Mouse (Mus musculus) kidney, postnatal 0 days (tissue): ENCODE data around the gene Eno2. TPM values are rescaled to one million over a fixed set of nuclear protein-coding genes. Genes with fewer than 3 reads are reported as not detected.
A peak's percentile ranks its signal among the peaks of the same experiment; 100 is the strongest.
"Not testable (repeated sequence)": the region's sequence is repeated elsewhere in the genome, so short reads cannot be mapped to it uniquely, and the experiment has no call there.

Source experiments
- ATAC-seq: fragments of 200-750 bp; cut with Nextera tagmentation; replicated peaks from 2 replicates; pipeline ENCODE4 v1.8.0; 2017; ENCODE audit warnings: low read depth, moderate number of reproducible peaks, moderate TSS enrichment, moderate library complexity; ENCODE audit not compliant: low FRiP score
- DNase-seq: peaks from one replicate; pipeline ENCODE4 v3.0.0-alpha.2; 2016; ENCODE audit warnings: low spot score
- H3K27ac ChIP-seq: fragments of 300-500 bp; sonication (generic); 2 replicates; pipeline ENCODE4 v1.5.1; 2014; ENCODE audit warnings: mild to moderate bottlenecking
- H3K27me3 ChIP-seq: fragments of 300-500 bp; sonication (generic); 2 replicates; pipeline ENCODE4 v1.6.1; 2014; ENCODE audit warnings: low read length, mixed read lengths; ENCODE audit not compliant: insufficient read depth
- H3K36me3 ChIP-seq: fragments of 300-500 bp; sonication (generic); 2 replicates; pipeline ENCODE4 v1.6.1; 2014; ENCODE audit warnings: low read length, mixed read lengths; ENCODE audit not compliant: insufficient read depth
- H3K4me1 ChIP-seq: fragments of 300-500 bp; sonication (generic); replicated peaks from 2 replicates; pipeline ENCODE4 v1.6.1; 2014; ENCODE audit warnings: antibody characterized with exemption, low read length, mixed read lengths; ENCODE audit not compliant: insufficient read depth
- H3K4me2 ChIP-seq: fragments of 300-500 bp; sonication (generic); 2 replicates; pipeline ENCODE4 v1.6.1; 2014; ENCODE audit warnings: mild to moderate bottlenecking, low read length, moderate library complexity, mixed read lengths
- H3K4me3 ChIP-seq: fragments of 300-500 bp; sonication (generic); replicated peaks from 2 replicates; pipeline ENCODE4 v1.5.1; 2014; ENCODE audit warnings: low read depth, low read length
- H3K9ac ChIP-seq: fragments of 300-500 bp; sonication (generic); 2 replicates; pipeline ENCODE4 v1.6.1; 2014; ENCODE audit warnings: low read depth, low read length
- H3K9me3 ChIP-seq: fragments of 300-500 bp; sonication (generic); replicated peaks from 2 replicates; pipeline ENCODE4 v1.6.1; 2016; ENCODE audit warnings: low read length, inconsistent platforms, mixed read lengths
- CTCF ChIP-seq: IDR thresholded peaks from 2 replicates; pipeline ENCODE4 v1.5.1; 2016; ENCODE audit warnings: antibody characterized with exemption, low read depth, mild to moderate bottlenecking, moderate library complexity
- WGBS: fragments of 180-500 bp; shearing (Covaris S2); extraction: QIAGEN DNeasy Blood & Tissue Kit; methylation state at CpG from one replicate; pipeline ENCODE4 v1.1.7; 2014; 5-methylcytosine and 5-hydroxymethylcytosine counted together
- polyA plus RNA-seq: library from polyadenylated mRNA; unstranded; fragments of >200 nt; fragmentation: Nextera tagmentation; extraction: Ambion mirVana; gene quantifications from 2 replicates; pipeline ENCODE4 v1.2.1, GENCODE M21; 2015

The Eno2 gene
- polyA plus RNA-seq, 1 experiment from 2014 or later: 7.6 TPM

DNA sequence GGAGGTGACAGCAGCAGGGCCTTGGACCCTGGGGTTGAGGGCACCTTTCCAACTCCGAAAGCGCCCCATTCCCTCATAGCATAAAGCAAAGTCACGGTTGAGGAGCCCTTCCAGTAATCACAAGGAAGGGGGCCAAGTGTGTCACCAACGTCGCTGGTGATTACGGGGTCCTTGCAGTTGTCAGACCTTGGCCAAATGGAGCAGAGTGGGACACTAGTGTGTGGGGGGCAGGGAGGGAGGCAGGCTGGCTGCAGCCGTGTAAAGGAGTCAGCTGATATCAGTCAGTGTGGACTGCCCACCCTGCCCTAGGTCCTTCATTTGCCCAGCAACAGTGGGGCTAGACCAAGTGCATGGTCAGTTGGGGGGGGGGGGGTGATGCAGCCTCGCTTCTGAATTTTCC is 45.0 kb upstream of the Eno2 start:
- peak overlapping the region; percentile 86 for H3K27ac ChIP-seq

DNA sequence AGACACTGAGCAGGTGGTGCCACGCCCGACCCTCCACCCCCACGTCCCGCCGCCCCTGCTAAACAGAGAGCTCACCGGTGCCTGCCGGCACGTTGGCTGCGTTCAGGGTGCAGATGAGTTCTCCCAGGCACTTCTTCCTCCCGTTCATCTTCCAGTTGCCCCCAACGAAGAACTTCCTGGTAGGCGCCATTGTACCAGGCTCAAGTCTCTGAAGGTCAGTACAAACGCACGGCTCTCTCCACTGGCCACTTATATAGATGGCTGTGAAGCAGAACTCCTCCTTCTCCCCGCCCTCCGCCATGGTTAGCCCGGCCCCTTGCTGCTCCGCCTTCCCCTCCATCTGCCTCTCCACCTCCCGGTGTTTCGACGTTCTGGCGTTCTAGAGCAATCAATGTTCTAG is 44.5 kb upstream of the Eno2 start, which contains the start of gene Tpi1:
Tpi1 (minus strand) TSS at position 364 of the 400 bp plus-strand sequence.
- H3K4me3 ChIP-seq: peak within 1 kb of the TSS; percentile 74
- WGBS: under 1% methylated on average over 22 of the region's 22 CpGs

More for the DNA sequence above, 45.0 kb upstream of the Eno2 start:
- Histone ChIP-seq H3K4me2 (peak overlapping the region; percentile 62), H3K27me3 (no peaks in the 10 kb centered on the region), H3K4me3 (peak overlapping the region; percentile 74), H3K9me3 (no peaks in the 10 kb centered on the region), H3K9ac (peak overlapping the region; percentile 81; the same call in 1 of the 2 replicates), H3K4me1 (peaks cover 22% of the 10 kb centered on the region; the same call in 1 of the 2 replicates), H3K36me3 (peaks cover 30% of the 10 kb centered on the region)
- ATAC-seq (peak; percentile 40), DNase-seq (peak; percentile 44)
- WGBS: 18% methylated on average over 8 of the region's 8 CpGs
- no peak for TF ChIP-seq CTCF

DNA sequence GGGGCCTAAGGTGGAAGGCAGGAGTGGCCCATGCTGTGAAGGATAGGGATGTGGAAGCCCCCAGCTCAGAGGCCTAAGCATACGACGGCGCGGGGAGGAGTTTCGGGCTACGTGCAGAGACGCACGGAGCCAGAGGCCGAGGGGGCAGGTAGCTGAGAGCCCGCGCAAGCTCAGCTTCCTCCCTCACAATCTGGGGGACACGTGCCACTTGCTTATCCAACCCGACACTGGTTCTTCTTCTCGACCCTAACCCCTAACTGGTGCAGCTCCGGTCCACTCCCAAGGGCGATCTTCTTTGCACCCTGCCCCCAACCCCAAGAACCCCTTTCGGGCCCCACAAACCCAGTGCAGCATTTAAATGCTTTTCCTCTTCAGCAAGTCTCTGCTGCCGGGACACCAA is 44.0 kb upstream of the Eno2 start:
- ATAC-seq: peak; percentile 26; the same call in 1 of the 2 replicates
- under 1% methylated on average over 18 of the region's 18 CpGs for WGBS
- H3K4me1 ChIP-seq: peaks cover 22% of the 10 kb centered on the region; the same call in 1 of the 2 replicates
- H3K9me3 ChIP-seq: no peaks in the 10 kb centered on the region
- no peak for TF ChIP-seq CTCF
- H3K4me3 ChIP-seq: peak overlapping the region; percentile 74
- peak overlapping the region; percentile 86 for H3K27ac ChIP-seq
- H3K27me3 ChIP-seq: no peaks in the 10 kb centered on the region
- H3K4me2 ChIP-seq: peak overlapping the region; percentile 62
- peak; percentile 75 for DNase-seq
- peak overlapping the region; percentile 81 for H3K9ac ChIP-seq
- peaks cover 22% of the 10 kb centered on the region for H3K36me3 ChIP-seq

More for the DNA sequence above, 44.5 kb upstream of the Eno2 start, which contains the start of gene Tpi1:
- peaks cover 26% of the 10 kb centered on the region for H3K36me3 ChIP-seq
- peak within 1 kb of the TSS; percentile 86 for H3K27ac ChIP-seq
- TF ChIP-seq CTCF: 0 out of 2 replicates have a peak, but pooled peaks have one; percentile 2
- DNase-seq: peak; percentile 98
- no peaks in the 10 kb centered on the region for H3K27me3 ChIP-seq
- peak; percentile 86 for ATAC-seq
- peaks cover 22% of the 10 kb centered on the region; the same call in 1 of the 2 replicates for H3K4me1 ChIP-seq
- peak within 1 kb of the TSS; percentile 62 for H3K4me2 ChIP-seq
- H3K9me3 ChIP-seq: no peaks in the 10 kb centered on the region
- H3K9ac ChIP-seq: peak within 1 kb of the TSS; percentile 81

DNA sequence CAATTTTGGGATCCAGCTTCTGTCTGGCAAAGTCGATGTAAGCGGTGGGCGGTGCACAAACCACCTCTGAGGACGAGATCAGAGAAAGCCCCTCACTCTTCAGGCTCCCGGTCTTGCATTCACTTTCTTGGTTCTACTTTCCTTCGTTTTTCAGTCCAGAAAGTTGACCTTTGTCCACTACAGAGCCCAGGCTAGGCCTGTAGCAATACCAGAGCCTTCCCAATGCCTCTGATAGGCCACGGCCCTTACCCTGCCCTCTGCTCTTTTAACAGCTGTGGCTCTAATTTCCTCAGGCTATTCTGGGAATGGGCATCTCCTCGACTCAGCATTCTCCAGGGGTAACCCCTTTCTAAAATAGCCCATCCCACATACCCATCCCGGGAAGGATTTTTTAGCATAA is 43.4 kb upstream of the Eno2 start:
- DNase-seq (no peak), ATAC-seq (no peak)
- peak overlapping the region; percentile 86; the same call in 1 of the 2 replicates for H3K27ac ChIP-seq
- H3K4me1 ChIP-seq: peaks cover 26% of the 10 kb centered on the region; the same call in 1 of the 2 replicates
- peak overlapping the region; percentile 81 for H3K9ac ChIP-seq
- H3K4me3 ChIP-seq: peak overlapping the region; percentile 74
- H3K9me3 ChIP-seq: no peaks in the 10 kb centered on the region
- WGBS: 19% methylated on average over 9 of the region's 9 CpGs
- no peaks in the 10 kb centered on the region for H3K27me3 ChIP-seq
- peak overlapping the region; percentile 62 for H3K4me2 ChIP-seq
- no peak for TF ChIP-seq CTCF
- H3K36me3 ChIP-seq: peaks cover 16% of the 10 kb centered on the region; the same call in 1 of the 2 replicates

DNA sequence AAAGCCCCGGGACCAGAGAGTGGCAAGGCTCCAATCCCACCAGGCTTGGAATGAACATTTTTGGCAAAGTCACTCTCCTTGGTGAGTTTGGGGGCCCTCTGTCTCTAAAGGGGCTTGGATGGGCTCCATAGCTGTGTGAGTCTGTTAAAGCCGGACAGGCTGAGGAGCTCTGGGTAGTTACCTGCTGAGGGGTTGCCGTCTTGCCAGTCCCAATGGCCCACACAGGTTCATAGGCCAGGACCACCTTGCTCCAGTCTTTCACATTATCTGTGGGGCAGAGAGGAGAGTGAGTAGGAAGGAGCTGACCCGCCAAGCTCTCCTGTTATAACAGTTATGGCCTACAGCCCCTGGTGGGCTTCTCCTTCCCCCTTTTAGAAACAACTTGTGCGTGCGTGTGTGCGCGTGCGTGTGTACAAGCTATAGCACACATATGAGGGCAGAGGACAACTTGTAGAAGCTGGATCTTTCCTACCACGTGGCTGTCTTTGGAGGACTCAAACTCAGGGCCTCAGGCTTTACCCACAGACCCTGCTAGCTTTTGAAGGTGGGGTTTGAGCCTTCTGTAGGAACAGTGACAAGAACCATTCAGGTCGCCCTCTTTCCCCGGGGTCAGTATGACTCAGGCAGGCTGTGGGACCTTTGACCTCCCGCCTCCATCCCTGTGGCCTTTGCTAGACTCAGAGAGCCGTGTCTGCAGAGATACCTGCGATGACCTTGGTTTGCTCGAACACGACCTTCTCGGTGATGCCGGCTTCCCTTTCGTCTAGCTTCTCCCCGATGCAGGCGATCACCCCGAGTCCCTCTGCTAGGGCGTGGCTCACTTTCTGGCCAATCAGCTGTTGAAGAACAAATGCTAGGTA is 42.5 kb upstream of the Eno2 start:
- ATAC-seq (no peak), DNase-seq (no peak)
- peaks cover 26% of the 10 kb centered on the region; the same call in 1 of the 2 replicates for H3K4me1 ChIP-seq
- H3K9ac ChIP-seq: no peak overlapping the region
- no peak overlapping the region for H3K27ac ChIP-seq
- H3K4me2 ChIP-seq: peak overlapping the region; percentile 62
- WGBS: 79% methylated on average over 24 of the region's 24 CpGs
- H3K36me3 ChIP-seq: peaks cover 7% of the 10 kb centered on the region; the same call in 1 of the 2 replicates
- no peaks in the 10 kb centered on the region for H3K27me3 ChIP-seq
- TF ChIP-seq CTCF: no peak
- peak overlapping the region; percentile 74 for H3K4me3 ChIP-seq
- no peaks in the 10 kb centered on the region for H3K9me3 ChIP-seq

DNA sequence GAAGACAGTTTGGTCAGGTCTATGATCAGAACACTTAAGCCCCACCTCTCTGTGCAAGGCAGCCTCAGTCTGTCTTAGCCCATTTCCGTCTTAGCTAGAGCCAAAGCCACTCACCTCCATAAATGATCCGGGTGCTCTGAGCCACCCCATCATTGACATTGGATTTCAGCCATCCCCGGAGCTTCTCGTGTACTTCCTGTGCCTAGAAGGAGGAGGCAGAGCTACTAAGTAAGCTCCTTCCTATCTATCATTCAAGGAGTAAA is 41.9 kb upstream of the Eno2 start:
- H3K4me1 ChIP-seq: peaks cover 31% of the 10 kb centered on the region; the same call in 1 of the 2 replicates
- ATAC-seq: no peak
- H3K9me3 ChIP-seq: no peaks in the 10 kb centered on the region
- H3K36me3 ChIP-seq: peaks cover 6% of the 10 kb centered on the region; the same call in 1 of the 2 replicates
- 64% methylated on average over 4 of the region's 4 CpGs for WGBS
- no peak overlapping the region for H3K4me3 ChIP-seq
- DNase-seq: no peak
- H3K4me2 ChIP-seq: no peak overlapping the region
- H3K27me3 ChIP-seq: no peaks in the 10 kb centered on the region
- no peak overlapping the region for H3K27ac ChIP-seq
- TF ChIP-seq CTCF: no peak
- no peak overlapping the region for H3K9ac ChIP-seq

DNA sequence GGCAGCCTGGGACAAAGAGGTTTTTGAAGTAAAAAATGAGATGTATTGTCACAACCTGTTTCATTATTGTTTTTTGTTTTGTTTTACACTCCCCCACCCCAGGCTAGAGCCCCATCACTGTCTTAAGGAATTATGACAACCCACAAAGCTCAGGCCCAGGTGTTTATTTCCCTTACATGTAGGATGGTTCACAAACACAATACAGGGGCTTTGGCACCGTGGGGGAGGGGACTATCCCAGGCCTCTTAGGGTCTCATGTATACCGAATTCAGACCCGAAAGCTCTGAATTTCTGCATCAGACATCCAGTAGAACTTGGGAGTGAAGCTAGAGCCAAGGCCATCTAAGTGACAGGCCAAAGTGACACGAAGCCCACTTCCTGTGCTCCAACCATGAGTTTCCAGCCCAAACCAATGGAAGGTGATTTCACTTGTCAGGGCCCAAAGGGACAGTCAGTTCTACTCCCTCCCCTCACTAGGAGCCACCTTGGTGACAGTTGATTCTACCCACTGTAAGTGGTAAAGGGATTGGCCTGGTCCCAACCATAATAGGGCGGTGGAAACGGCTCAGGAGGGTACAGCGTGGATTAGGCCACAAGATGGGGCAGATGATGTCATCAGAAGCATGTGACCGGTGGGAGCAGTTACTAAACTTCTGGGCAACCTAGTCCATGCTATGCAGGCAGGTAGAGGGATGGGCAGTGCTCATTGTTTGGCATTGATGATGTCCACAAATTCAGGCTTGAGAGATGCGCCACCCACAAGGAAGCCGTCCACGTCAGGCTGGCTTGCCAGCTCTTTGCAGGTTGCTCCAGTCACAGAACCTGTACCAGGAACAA is 41.3 kb upstream of the Eno2 start:
- not testable (repeated sequence) for DNase-seq, H3K36me3 ChIP-seq, ATAC-seq, H3K9me3 ChIP-seq, H3K27me3 ChIP-seq, H3K4me3 ChIP-seq, H3K4me2 ChIP-seq, H3K27ac ChIP-seq
- WGBS: 79% methylated on average over 10 of the region's 11 CpGs
- Histone ChIP-seq H3K4me1 (peaks cover 32% of the 10 kb centered on the region; the same call in 1 of the 2 replicates), H3K9ac (peak overlapping the region; percentile 72; the same call in 1 of the 2 replicates)
